Mouse (Mus musculus) thymus, postnatal 36 days (tissue): ENCODE measurements around the gene Ackr1.
"Not testable (repeated sequence)": the region's sequence is repeated elsewhere in the genome, so short reads cannot be mapped to it uniquely, and the experiment has no call there.

Experiments
- DNase-seq, 2 experiments: peaks; one replicate each; pipeline ENCODE4 v3.0.0; 2022; ENCODE audit warnings: mixed read lengths in 2 of 2

The Ackr1 gene

DNA sequence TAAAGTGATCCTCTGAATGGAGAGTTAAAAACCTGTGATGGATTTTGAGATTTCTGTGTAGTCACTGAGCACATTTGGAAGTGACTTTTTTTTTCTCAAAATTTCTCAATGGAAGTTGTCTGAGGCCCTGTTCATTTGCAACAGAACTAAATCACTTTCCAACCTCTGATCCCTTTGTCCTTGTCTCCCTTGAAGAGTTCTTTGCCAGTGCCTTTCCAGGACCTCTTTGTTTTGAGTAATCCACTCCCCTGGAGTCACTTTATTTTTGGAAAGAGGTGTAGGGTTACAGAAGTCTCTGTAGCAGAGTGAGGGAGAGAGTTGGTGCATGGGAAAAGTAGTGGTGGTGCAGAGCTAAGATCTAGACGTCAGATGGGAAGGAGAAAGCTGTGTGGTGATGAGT lies 15.0 kb upstream of the Ackr1 start:
- DNase-seq: no peak

DNA sequence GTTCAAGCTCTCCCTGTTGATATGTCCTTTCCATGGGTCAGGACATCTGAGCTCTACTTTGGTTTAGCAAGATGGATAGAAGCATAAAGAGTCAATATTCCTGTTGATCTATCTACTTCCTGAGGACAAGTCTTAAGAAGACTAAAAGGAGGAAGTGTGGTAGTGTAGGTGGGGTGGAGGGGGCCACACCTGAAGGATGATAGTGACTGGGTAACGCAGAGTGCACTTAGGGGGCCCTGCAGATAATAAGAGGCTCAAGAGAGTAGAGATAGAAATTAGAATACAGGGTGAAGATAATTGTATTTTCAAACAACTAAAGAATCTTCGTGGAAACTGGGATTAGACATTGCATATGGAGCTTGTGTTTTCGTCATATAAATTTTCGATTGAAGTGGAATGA lies 11.6 kb upstream of the Ackr1 start:
- no peak for DNase-seq

DNA sequence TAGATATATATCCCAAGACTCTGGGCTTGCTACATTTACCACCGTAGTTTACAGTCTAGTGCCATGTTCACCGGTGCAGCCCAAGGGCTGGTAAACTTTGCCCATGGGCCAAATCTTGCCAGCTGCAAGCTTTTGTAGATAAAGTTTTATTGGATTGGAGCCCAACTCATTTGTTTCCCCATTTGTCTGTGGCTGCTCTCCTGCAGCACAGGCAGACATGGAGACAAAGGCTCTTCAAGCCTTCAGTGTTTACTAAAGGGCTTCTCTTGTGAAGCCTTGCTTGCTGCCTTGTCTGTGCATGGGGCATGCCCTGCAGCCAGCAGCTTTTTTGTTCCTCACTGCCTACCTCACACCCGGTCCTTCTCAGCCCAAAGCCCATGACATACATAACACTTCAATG lies 10.4 kb upstream of the Ackr1 start:
- DNase-seq: no peak

DNA sequence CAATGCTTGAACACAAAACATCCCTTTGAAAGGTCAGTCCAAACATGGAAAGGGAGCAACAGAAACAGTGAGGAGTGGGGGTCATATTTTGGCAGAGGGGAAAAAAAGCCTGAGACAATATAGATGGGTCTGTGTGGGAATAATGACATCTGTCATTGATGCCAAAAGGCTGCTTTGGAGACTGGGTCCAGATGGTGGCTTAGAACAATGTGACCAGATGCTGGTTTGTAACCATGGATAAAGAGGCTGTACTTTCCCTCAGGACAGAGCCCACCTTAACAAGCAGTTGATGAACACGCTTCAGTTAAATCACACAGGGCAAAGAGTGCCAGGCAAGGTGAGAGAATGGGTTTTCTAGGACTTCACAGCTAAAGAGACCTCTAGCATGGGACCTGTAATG lies 8.9 kb upstream of the Ackr1 start:
- DNase-seq: no peak

DNA sequence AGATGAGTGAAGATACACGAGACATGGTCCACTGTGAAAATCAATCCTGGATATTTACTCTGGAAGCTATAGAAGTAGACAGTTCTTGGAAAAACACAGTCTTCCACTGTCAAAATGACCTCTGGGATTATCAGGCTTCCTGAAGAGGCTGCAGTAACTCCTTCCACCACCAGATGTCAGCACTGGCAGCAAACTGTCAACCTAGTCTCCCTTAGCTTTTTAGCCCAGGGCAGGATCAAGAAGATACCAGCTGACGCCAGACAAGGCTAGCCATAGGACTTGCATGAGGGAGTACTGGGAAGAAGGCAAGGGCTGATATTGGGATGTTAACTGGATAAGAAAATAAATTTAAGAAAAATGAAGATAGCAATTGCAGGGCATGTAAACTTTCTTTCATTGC lies 6.0 kb upstream of the Ackr1 start:
- peak in 1 of 2 experiments; percentile 28 for DNase-seq

DNA sequence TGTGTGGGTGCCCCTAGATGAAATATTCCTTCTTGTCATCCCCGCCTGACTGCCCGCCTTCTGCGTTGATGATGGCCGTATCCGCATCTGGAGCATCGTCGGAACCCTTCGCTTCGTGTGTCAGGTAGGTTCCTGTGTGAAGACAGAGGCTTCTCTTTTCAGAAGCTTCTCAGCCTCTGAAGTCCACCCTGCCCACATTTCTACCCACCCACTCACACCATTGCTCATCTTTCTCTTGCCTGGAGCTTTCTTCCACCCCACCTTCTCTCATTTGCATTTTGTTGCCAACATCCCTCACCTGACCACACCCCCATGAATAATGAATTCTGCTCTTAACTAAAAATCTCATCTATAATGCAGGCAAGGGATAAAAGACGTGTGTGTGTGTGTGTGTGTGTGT lies 3.5 kb upstream of the Ackr1 start:
- DNase-seq: no peak

- no peak for DNase-seq
Measured at GRCm38 (mm10) chr1:173335903-173336302, 2.4 kb upstream of the Ackr1 start.

GRCm38 (mm10) chr1:173332418-173332817 lies 1.1 kb downstream of the Ackr1 start:
- DNase-seq: no peak

GRCm38 (mm10) chr1:173329743-173330142 lies 3.8 kb downstream of the Ackr1 start:
- no peak for DNase-seq

- no peak for DNase-seq
Measured at GRCm38 (mm10) chr1:173329185-173329584, 4.4 kb downstream of the Ackr1 start.

GRCm38 (mm10) chr1:173328446-173328845 lies 5.1 kb downstream of the Ackr1 start:
- DNase-seq: no peak

GRCm38 (mm10) chr1:173326552-173326951 lies 7.0 kb downstream of the Ackr1 start:
- DNase-seq: no peak

DNA sequence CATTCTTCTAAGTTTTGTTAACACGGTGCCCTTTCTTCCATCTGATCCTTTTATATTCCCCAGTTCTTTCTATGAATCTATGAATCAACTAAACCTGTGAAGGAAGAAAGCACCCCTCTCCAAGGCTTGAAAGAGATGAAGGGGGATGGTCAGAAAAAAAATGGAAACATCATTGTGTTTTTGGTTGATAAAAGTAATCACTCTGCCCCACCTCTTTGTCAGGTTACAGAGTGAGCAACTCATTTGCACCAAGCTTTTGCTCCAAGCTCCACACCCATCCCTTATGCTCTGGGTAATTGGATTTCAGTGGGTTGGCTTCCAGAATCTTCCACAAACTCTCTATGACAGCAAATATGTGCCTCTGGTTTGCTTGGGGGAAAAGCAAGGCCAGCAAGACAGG lies 8.2 kb downstream of the Ackr1 start:
- DNase-seq: no peak

- no peak for DNase-seq
Measured at GRCm38 (mm10) chr1:173324961-173325360, 8.6 kb downstream of the Ackr1 start.

DNA sequence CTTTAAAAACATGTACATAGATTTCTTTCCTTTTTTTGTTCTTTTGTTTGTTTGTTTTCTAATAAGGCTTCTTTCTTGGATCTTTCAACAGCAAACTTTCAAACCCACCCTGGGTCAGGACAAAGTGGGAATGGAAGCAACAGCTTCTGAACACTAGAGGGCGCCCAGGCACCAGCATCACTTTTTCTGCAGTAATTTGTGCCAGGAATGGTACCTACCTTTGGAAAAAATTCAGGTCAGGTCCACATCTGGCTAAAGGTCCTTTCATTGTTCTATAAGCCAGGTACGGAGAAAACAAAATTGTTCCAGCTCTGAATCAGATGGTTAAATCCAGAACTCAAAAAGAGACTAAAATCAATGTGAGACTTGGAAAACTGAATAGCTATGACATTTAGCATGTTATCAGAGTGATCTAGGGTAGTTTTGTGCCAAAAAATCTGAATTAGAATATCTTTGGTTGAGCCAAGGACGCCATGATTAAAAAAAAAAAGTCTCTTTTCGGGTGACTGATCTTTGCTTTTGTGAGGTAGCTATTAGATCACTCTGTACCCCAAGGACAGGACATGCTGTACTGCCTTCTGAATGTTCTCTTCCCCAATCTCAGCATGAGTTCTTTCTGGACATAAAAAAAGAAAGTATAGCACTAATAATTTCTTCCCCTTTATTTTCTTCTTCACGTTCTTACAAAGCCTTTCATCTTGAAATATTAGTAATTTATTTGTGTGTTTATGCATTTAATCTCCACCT lies 9.5 kb downstream of the Ackr1 start:
- no peak for DNase-seq

DNA sequence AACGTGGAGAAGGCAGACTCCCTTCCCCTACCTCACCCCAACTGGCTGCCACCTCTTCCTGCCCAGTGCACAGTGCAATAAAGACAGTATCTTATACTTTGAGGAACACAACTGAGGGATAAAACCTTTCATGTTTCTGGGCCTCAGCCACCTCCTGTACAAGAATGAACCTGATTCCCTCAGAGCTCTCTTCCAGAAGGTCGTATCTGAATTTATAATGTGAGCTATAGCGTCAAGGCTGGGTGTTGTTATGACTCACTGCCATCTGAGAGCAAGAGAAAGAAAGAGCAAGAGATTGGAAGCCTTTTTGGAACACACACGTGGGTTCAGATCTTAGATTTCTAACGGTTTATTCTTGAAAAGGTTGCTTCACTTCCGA lies 11.3 kb downstream of the Ackr1 start:
- DNase-seq: no peak

DNA sequence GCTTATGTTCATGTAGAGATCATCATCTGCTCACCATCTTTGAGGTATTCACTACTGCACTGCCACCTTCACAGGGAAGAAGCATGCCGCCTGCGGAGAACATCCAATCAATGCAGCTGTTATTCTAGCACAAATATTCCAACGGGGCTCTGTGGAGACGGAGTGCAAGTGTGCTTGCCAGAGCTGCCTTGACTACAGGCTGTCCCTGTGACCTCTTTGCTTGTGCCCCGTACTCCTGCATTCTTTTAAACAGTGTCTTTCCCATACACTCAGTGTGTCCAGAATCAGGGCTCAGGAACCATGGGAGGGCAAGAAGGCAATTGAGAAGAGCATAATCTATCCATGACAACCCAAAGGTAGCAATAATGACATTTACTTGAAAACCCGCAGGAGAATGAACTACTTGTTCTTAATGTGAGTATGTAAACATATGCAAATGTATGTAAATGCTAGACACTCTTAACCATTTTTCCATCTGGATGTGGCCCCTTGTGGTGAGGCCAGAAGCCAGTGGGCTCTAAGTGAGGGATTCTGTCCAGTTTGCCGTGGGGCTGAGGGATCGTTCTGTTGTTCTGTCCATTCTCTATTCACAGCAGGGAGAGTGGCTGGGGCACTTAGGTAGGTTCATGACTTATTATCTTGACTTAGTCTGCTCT lies 11.8 kb downstream of the Ackr1 start:
- DNase-seq: no peak

GRCm38 (mm10) chr1:173317925-173318477 lies 15.5 kb downstream of the Ackr1 start:
- no peak for DNase-seq

DNA sequence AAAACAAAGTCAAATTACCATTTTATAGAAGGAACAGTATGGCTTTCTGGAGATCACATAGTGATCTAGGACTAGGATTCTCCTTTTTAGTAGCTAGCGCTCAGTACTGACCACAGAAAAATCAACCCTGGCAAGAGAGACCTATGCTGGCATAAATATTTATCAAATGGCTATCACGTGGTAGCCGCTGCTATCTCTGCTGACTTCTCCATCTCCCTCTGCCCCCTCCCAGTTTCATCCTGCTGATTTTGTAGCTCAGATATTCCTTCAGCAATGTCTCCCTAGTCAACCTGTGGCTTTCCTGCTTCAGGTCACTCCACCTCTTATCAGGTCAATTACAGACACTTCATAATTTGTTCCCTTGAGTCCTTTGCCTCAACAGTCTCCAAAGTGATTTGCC lies 17.8 kb downstream of the Ackr1 start:
- no peak for DNase-seq

GRCm38 (mm10) chr1:173313535-173314050 lies 20.0 kb downstream of the Ackr1 start:
- DNase-seq: not testable (repeated sequence)

DNA sequence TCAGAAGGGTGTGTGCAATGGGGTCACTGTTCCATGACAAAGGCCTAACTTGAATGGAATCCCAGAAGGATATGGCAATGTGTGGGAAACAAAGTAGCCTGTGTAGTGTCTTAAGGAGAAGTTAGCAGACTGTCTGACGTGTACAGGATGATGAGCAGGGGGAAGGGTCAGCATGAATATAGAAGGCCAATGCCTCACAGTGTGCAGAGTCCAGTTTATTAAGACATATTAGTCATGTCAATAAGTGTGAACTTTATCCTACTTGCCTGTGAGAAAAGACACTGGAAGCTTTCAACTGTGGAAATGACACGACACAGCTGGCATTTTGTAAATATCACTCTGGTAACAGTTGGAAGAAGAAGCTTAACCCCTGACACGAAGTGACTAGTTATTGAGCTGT lies 30.8 kb downstream of the Ackr1 start:
- DNase-seq: not testable (repeated sequence)
